Mouse (Mus musculus): Measurements from ENCODE around the gene Smad5. TPM values are rescaled to one million over a fixed set of nuclear protein-coding genes. Genes with fewer than 3 reads are reported as not detected.

Smad5 gene
- total and polyA plus RNA-seq, 3 experiments = 4.3 to 7.4 (median 4.4) TPM

DNA sequence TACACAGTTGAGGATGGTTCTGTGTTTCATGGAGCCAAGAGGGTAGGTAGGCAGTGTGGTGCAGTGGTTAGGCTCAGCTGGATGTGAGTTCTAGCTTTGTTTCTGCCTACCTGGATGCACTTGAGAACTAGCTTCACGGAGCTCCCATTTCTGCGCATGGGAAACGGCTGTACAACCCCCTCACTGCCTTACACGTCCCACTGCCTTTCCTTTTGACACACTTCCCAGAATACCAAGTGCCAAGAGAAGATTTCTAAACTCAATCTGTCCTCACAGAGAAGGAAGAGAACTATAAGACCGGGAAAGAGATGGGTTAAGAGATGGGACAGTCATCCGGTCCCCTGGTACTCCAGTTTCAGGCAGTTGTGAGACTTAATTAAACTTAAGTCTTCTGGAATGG is 10.2 kb upstream of the Smad5 start:
- Histone ChIP-seq H3K4me2 (ENCODE audit: insufficient read depth, low read depth, poor library complexity, severe bottlenecking) (no peak overlapping the region), H3K4me1 (ENCODE audit: control insufficient read depth in 1 of 2, insufficient read depth in 2 of 2) (0 out of 4 replicates have a peak, but pooled peaks cover 0 to 3% of the 10 kb centered on the region in 2 experiments), H3K9me3 (replicated peaks; ENCODE audit: low read length) (no peaks in the 10 kb centered on the region), H3K79me2 (replicated peaks; ENCODE audit: control insufficient read depth, extremely low read depth, insufficient read depth, poor library complexity, severe bottlenecking) (no peaks in the 10 kb centered on the region), H3K9ac (ENCODE audit: insufficient read depth, low read depth) (no peak overlapping the region), H3K27me3 (replicated peaks) (peaks cover 69% of the 10 kb centered on the region), H3K27ac (ENCODE audit: insufficient read depth, low read depth) (no peak overlapping the region), H3K4me3 (replicated peaks in 1 of 3; ENCODE audit: low read depth in 2 of 3, low read length in 2 of 3, poor library complexity in 1 of 3) (no peak overlapping the region), H3K36me3 (replicated peaks in 1 of 2; ENCODE audit: control insufficient read depth in 1 of 2, insufficient read depth in 1 of 2, low read length in 1 of 2) (no peaks in the 10 kb centered on the region)
- in situ Hi-C loops (cut with MboI; ENCODE audit: low pct_ligation_motif_present, low pct_unique_long_range_greater_than_20kb, low sequenced_read_pairs) (loop anchor here (25.0 kb wide), 1 partner anchor 405 kb away; the partner anchor contains the start of gene Cxcl14), dilution Hi-C loops (cut with MboI; ENCODE audit: extremely low pct_ligation_motif_present, extremely low pct_unique_long_range_greater_than_20kb, low sequenced_read_pairs) (no loop called here)
- TF ChIP-seq ZNF384 (IDR thresholded peaks at IDR 0.05; ENCODE audit: low read depth, low read length) (no peak), NELFE (IDR thresholded peaks at IDR 0.05; ENCODE audit: low read depth, low read length) (no peak), ELF1 (IDR thresholded peaks at IDR 0.05; ENCODE audit: low read depth, low read length) (no peak), CHD1 (IDR thresholded peaks at IDR 0.05; ENCODE audit: low read depth, low read length) (no peak), RAD21 (IDR thresholded peaks at IDR 0.05; ENCODE audit: low read depth, low read length) (no peak), USF2 (conservative IDR thresholded peaks at IDR 0.05; ENCODE audit: low read depth, low read length) (no peak), SIN3A (IDR thresholded peaks at IDR 0.05; ENCODE audit: low read length) (no peak), IRF4 (IDR thresholded peaks at IDR 0.05; ENCODE audit: low read depth, low read length) (no peak), TBP (conservative IDR thresholded peaks at IDR 0.05; ENCODE audit: low read depth, low read length) (no peak), E2F4 (IDR thresholded peaks at IDR 0.05; ENCODE audit: insufficient replicate concordance, low read depth, low read length) (no peak), PAX5 (IDR thresholded peaks at IDR 0.05; ENCODE audit: low read length) (no peak), EP300 (IDR thresholded peaks at IDR 0.05; ENCODE audit: low read length) (no peak), MAZ (IDR thresholded peaks at IDR 0.05; ENCODE audit: low read depth, low read length) (no peak), POLR2AphosphoS2 (IDR thresholded peaks at IDR 0.05; ENCODE audit: low read depth, low read length) (no peak), GABPA (IDR thresholded peaks at IDR 0.05; ENCODE audit: insufficient replicate concordance, low read depth, low read length) (no peak), ETS1 (conservative IDR thresholded peaks at IDR 0.05; ENCODE audit: low read depth, low read length) (no peak), MYC (IDR thresholded peaks at IDR 0.05; ENCODE audit: low read depth, low read length) (no peak)
- DNase-seq (ENCODE audit: extremely low read depth) = no peak

GRCm38 (mm10) chr13:56695701-56696100 is 7.1 kb upstream of the Smad5 start:
- in situ Hi-C loops (cut with MboI; ENCODE audit: low pct_ligation_motif_present, low pct_unique_long_range_greater_than_20kb, low sequenced_read_pairs) = loop anchor here (25.0 kb wide), 1 partner anchor 408 kb away; the partner anchor contains the start of gene Cxcl14
- no peak overlapping the region for H3K4me3 ChIP-seq (replicated peaks in 1 of 3; ENCODE audit: low read depth in 2 of 3, low read length in 2 of 3, poor library complexity in 1 of 3)

More at GRCm38 (mm10) chr13:56695701-56696100, 7.1 kb upstream of the Smad5 start:
- dilution Hi-C loops (cut with MboI; ENCODE audit: extremely low pct_ligation_motif_present, extremely low pct_unique_long_range_greater_than_20kb, low sequenced_read_pairs) = no loop called here
- 0 out of 4 replicates have a peak, but pooled peaks cover 0 to 3% of the 10 kb centered on the region in 2 experiments for H3K4me1 ChIP-seq (ENCODE audit: control insufficient read depth in 1 of 2, insufficient read depth in 2 of 2)
- H3K27ac ChIP-seq (ENCODE audit: insufficient read depth, low read depth) = no peak overlapping the region
- no peaks in the 10 kb centered on the region for H3K36me3 ChIP-seq (replicated peaks in 1 of 2; ENCODE audit: control insufficient read depth in 1 of 2, insufficient read depth in 1 of 2, low read length in 1 of 2)
- DNase-seq (ENCODE audit: extremely low read depth) = no peak
- TF ChIP-seq MXI1 (IDR thresholded peaks at IDR 0.05; ENCODE audit: low read depth, low read length) = no peak
- no peak for TF ChIP-seq SMC3 (IDR thresholded peaks at IDR 0.05; ENCODE audit: low read depth, low read length)
- TF ChIP-seq HCFC1 (IDR thresholded peaks at IDR 0.05; ENCODE audit: low read depth, low read length) = no peak
- TF ChIP-seq MAFK (IDR thresholded peaks at IDR 0.05; ENCODE audit: insufficient replicate concordance, low read length) = no peak
- TF ChIP-seq E2F4 (IDR thresholded peaks at IDR 0.05; ENCODE audit: insufficient replicate concordance, low read depth, low read length) = no peak
- TF ChIP-seq TCF12 (IDR thresholded peaks at IDR 0.05; ENCODE audit: low read depth, low read length) = no peak
- no peak for TF ChIP-seq UBTF (IDR thresholded peaks at IDR 0.05; ENCODE audit: low read depth, low read length)
- TF ChIP-seq EP300 (IDR thresholded peaks at IDR 0.05; ENCODE audit: low read length) = no peak
- no peak for TF ChIP-seq CHD1 (IDR thresholded peaks at IDR 0.05; ENCODE audit: low read depth, low read length)
- TF ChIP-seq POLR2A (IDR thresholded peaks at IDR 0.05; ENCODE audit: low read depth, low read length) = no peak
- no peak for TF ChIP-seq JUN (IDR thresholded peaks at IDR 0.05; ENCODE audit: insufficient read depth, low read depth, low read length)
- no peak for TF ChIP-seq ZC3H11A (IDR thresholded peaks at IDR 0.05; ENCODE audit: low read depth, low read length)
- peaks cover 44% of the 10 kb centered on the region for H3K27me3 ChIP-seq (replicated peaks)
- no peak overlapping the region for H3K4me2 ChIP-seq (ENCODE audit: insufficient read depth, low read depth, poor library complexity, severe bottlenecking)
- no peak overlapping the region for H3K9ac ChIP-seq (ENCODE audit: insufficient read depth, low read depth)
- H3K9me3 ChIP-seq (replicated peaks; ENCODE audit: low read length) = no peaks in the 10 kb centered on the region
- H3K79me2 ChIP-seq (replicated peaks; ENCODE audit: control insufficient read depth, extremely low read depth, insufficient read depth, poor library complexity, severe bottlenecking) = no peaks in the 10 kb centered on the region
